Comparison of ENCODE assay signal across 17 mouse cellular contexts in genomic region chr1:39526371-39527167, GRCm38 (mm10). TPM values are rescaled to one million over a fixed set of nuclear protein-coding genes. Genes with fewer than 3 reads are reported as not detected.
DNase-seq lines count a peak whose midpoint lies in the region; ATAC-seq and TF ChIP-seq lines count a peak whose summit lies in the region.
"Had no signal": no experiment of that assay in that cellular context is flagged by ENCODE, and none has a peak within 500 bp of the region (broad histone marks: within the 10 kb centered on the region; RNA-seq: fewer than 3 reads in every experiment).

No protein-coding gene starts in this region.

- H3K9ac ChIP-seq in heart, embryonic 12.5 days = no peak overlapping the region
- H3K9ac ChIP-seq in ES-E14 (ENCODE audit: insufficient read depth, low read depth, low read length, poor library complexity, severe bottlenecking) = peak overlapping the region; percentile 21; the same call in 1 of the 2 replicates
- H3K9ac ChIP-seq in midbrain, embryonic 13.5 days (replicated peaks) = no peak overlapping the region
- H3K9ac ChIP-seq: embryonic facial prominence, embryonic 15.5 days; forebrain, embryonic 13.5 days; hindbrain, embryonic 12.5 days; intestine, embryonic 15.5 days; liver, embryonic 14.5 days; lung, embryonic 15.5 days had no signal

- H3K4me3 ChIP-seq in heart, embryonic 12.5 days = no peak overlapping the region
- no peak overlapping the region for H3K4me3 ChIP-seq in lung, adult 2 months (replicated peaks; ENCODE audit: extremely low read depth, low read depth, low read length)
- no peak overlapping the region for H3K4me3 ChIP-seq in ES-E14 (ENCODE audit: insufficient read depth in 1 of 2, low read depth in 1 of 2, low read length in 2 of 2, poor library complexity in 1 of 2, severe bottlenecking in 1 of 2)
- H3K4me3 ChIP-seq in midbrain, embryonic 13.5 days (replicated peaks) = no peak overlapping the region
- H3K4me3 ChIP-seq: embryonic facial prominence, embryonic 10.5 days; embryonic facial prominence, embryonic 15.5 days; forebrain, embryonic 13.5 days; hindbrain, embryonic 12.5 days; intestine, embryonic 15.5 days; lung, embryonic 15.5 days had no signal

- no peak overlapping the region for H3K27ac ChIP-seq in heart, embryonic 12.5 days (ENCODE audit: poor library complexity, severe bottlenecking)
- no peak overlapping the region; the same call in 1 of the 2 replicates for H3K27ac ChIP-seq in ES-E14 (ENCODE audit: insufficient read depth, low read depth, low read length, poor library complexity, severe bottlenecking)
- no peak overlapping the region for H3K27ac ChIP-seq in midbrain, embryonic 13.5 days
- H3K27ac ChIP-seq: embryonic facial prominence, embryonic 10.5 days; embryonic facial prominence, embryonic 15.5 days; forebrain, embryonic 13.5 days; hindbrain, embryonic 12.5 days; hindbrain, postnatal 0 days; intestine, embryonic 15.5 days; liver, embryonic 14.5 days; lung, embryonic 15.5 days had no signal

- intact Hi-C loops in heart, postnatal 10 days (cut with DNase I) = no loop called here

- no peak for TF ChIP-seq CTCF in lung, adult 2 months (IDR thresholded peaks at IDR 0.05; ENCODE audit: insufficient read depth, low read length)

- 76% methylated on average over 9 of the region's 9 CpGs for WGBS in heart, embryonic 12.5 days
- WGBS in lung, adult 2 months = 72% methylated on average over 9 of the region's 9 CpGs
- 80% methylated on average over 9 of the region's 9 CpGs for WGBS in midbrain, embryonic 13.5 days

- H3K36me3 ChIP-seq in heart, embryonic 12.5 days = no peaks in the 10 kb centered on the region
- H3K36me3 ChIP-seq in ES-E14 (ENCODE audit: control insufficient read depth, insufficient read depth, low read length, poor library complexity, severe bottlenecking) = no peaks in the 10 kb centered on the region
- H3K36me3 ChIP-seq in midbrain, embryonic 13.5 days = no peaks in the 10 kb centered on the region
- H3K36me3 ChIP-seq: embryonic facial prominence, embryonic 10.5 days; embryonic facial prominence, embryonic 15.5 days; hindbrain, embryonic 12.5 days; intestine, embryonic 15.5 days; lung, embryonic 15.5 days had no signal

- no peaks in the 10 kb centered on the region for H3K27me3 ChIP-seq in heart, embryonic 12.5 days (replicated peaks)
- no peaks in the 10 kb centered on the region for H3K27me3 ChIP-seq in midbrain, embryonic 13.5 days
- H3K27me3 ChIP-seq: CH12.LX; embryonic facial prominence, embryonic 15.5 days; forebrain, embryonic 13.5 days; hindbrain, embryonic 12.5 days; intestine, embryonic 15.5 days; lung, embryonic 15.5 days; Patski had no signal

- no peak for TF ChIP-seq POLR2A in lung, adult 2 months (IDR thresholded peaks at IDR 0.05; ENCODE audit: borderline replicate concordance, extremely low read depth, low read depth, low read length)

- H3K4me2 ChIP-seq in heart, embryonic 12.5 days = no peak overlapping the region
- no peak overlapping the region for H3K4me2 ChIP-seq in midbrain, embryonic 13.5 days (replicated peaks)
- H3K4me2 ChIP-seq: embryonic facial prominence, embryonic 15.5 days; forebrain, embryonic 13.5 days; hindbrain, embryonic 12.5 days; intestine, embryonic 15.5 days; lung, embryonic 15.5 days had no signal

- H3K4me1 ChIP-seq in heart, embryonic 12.5 days (replicated peaks) = no peaks in the 10 kb centered on the region
- H3K4me1 ChIP-seq in lung, adult 2 months (ENCODE audit: control insufficient read depth, insufficient read depth, low read length) = no peaks in the 10 kb centered on the region
- H3K4me1 ChIP-seq in ES-E14 (ENCODE audit: control insufficient read depth in 2 of 2, insufficient read depth in 2 of 2, low read length in 2 of 2, poor library complexity in 1 of 2) = peaks cover 8 to 14% of the 10 kb centered on the region in 2 experiments; a peak in 3 of 4 replicates
- no peaks in the 10 kb centered on the region for H3K4me1 ChIP-seq in midbrain, embryonic 13.5 days (replicated peaks)
- H3K4me1 ChIP-seq: embryonic facial prominence, embryonic 10.5 days; embryonic facial prominence, embryonic 15.5 days; forebrain, embryonic 13.5 days; hindbrain, embryonic 12.5 days; intestine, embryonic 15.5 days; lung, embryonic 15.5 days had no signal

- peak; percentile 46 to 68 for DNase-seq in heart, postnatal 10 days
- peak; percentile 37 for DNase-seq in lung, postnatal 14 days
- DNase-seq in lung, adult 2 months = no peak
- no peak for DNase-seq in ES-E14 (ENCODE audit: low read depth, low spot score)
- DNase-seq in lung, postnatal 36 days = peak; percentile 59

- ATAC-seq in heart, embryonic 12.5 days (ENCODE audit: insufficient number of reproducible peaks, low FRiP score) = no peak
- no peak for ATAC-seq in midbrain, embryonic 13.5 days
- ATAC-seq: forebrain, embryonic 13.5 days had no signal

- no peaks in the 10 kb centered on the region for H3K9me3 ChIP-seq in heart, embryonic 12.5 days (replicated peaks)
- no peaks in the 10 kb centered on the region for H3K9me3 ChIP-seq in ES-E14 (ENCODE audit: control insufficient read depth, insufficient read depth, low read depth, low read length)
- H3K9me3 ChIP-seq in midbrain, embryonic 13.5 days = no peaks in the 10 kb centered on the region
- H3K9me3 ChIP-seq: embryonic facial prominence, embryonic 10.5 days; embryonic facial prominence, embryonic 15.5 days; forebrain, embryonic 13.5 days; hindbrain, embryonic 12.5 days; intestine, embryonic 15.5 days; lung, embryonic 15.5 days had no signal

- in situ Hi-C loops in ES-E14 (cut with MboI; ENCODE audit: low sequenced_read_pairs in 2 of 2, unreplicated experiment in 2 of 2) = no loop called here

TF ChIP-seq in ES-E14, 5 proteins besides CTCF, POLR2A, EP300 and RAD21:
- no peak for TF ChIP-seq HCFC1 (IDR thresholded peaks at IDR 0.05; ENCODE audit: borderline replicate concordance, insufficient read depth, low read length)
- no peak for TF ChIP-seq CHD2 (IDR thresholded peaks at IDR 0.05; ENCODE audit: low read depth, low read length)
- no peak for TF ChIP-seq MAFK (IDR thresholded peaks at IDR 0.05; ENCODE audit: insufficient read depth, low read depth, low read length)

RNA-seq across cellular contexts. Expression of gene Cnot11, which starts 8.2 kb away (rescaled TPM):
- total RNA-seq in heart, postnatal 10 days (2021) = 10 to 100 TPM; 17.7 to 18.3 TPM
- 22.9 and 23.7 TPM in 2 replicates for polyA plus RNA-seq in heart, embryonic 12.5 days (2016; fragmentation: Nextera tagmentation; extraction: Ambion mirVana)
- polyA plus RNA-seq in lung, adult 2 months (2012; rRNA removed) = 17.8 and 20.4 TPM in 2 replicates
- 17.8 and 21.7 TPM in 2 replicates for total RNA-seq in ES-E14 (2012; rRNA removed)
- 13.4 and 16.4 TPM in 2 replicates for polyA plus RNA-seq in midbrain, embryonic 13.5 days (2015; fragmentation: Nextera tagmentation; extraction: Ambion mirVana)

RNA-seq across cellular contexts. Expression of gene Tbc1d8, which starts 48.0 kb away (rescaled TPM):
- 1 to 10 TPM; 6.6 to 7.4 TPM for total RNA-seq in heart, postnatal 10 days (2021)
- polyA plus RNA-seq in heart, embryonic 12.5 days (2016; fragmentation: Nextera tagmentation; extraction: Ambion mirVana) = 14.1 and 15.5 TPM in 2 replicates
- 27.2 and 30.9 TPM in 2 replicates for polyA plus RNA-seq in lung, adult 2 months (2012; rRNA removed)
- total RNA-seq in ES-E14 (2012; rRNA removed) = 6.1 and 12.1 TPM in 2 replicates
- 7.2 and 7.8 TPM in 2 replicates for polyA plus RNA-seq in midbrain, embryonic 13.5 days (2015; fragmentation: Nextera tagmentation; extraction: Ambion mirVana)

RNA-seq across cellular contexts. Expression of gene Rnf149, which starts 50.6 kb away (rescaled TPM):
- total RNA-seq in heart, postnatal 10 days (2021) = 10 to 100 TPM; 12.1 to 14.7 TPM
- polyA plus RNA-seq in heart, embryonic 12.5 days (2016; fragmentation: Nextera tagmentation; extraction: Ambion mirVana) = 21.0 and 22.0 TPM in 2 replicates
- 17.3 and 18.2 TPM in 2 replicates for polyA plus RNA-seq in lung, adult 2 months (2012; rRNA removed)
- total RNA-seq in ES-E14 (2012; rRNA removed) = 57.6 and 61.7 TPM in 2 replicates
- 22.8 and 23.1 TPM in 2 replicates for polyA plus RNA-seq in midbrain, embryonic 13.5 days (2015; fragmentation: Nextera tagmentation; extraction: Ambion mirVana)

Comparison
In these comparisons a context has a peak if more than half of its experiments do, and no peak if none do; other contexts are left out.
1. DNase-seq: peak in heart, postnatal 10 days (2 of 2), lung, postnatal 14 days (single experiment) and lung, postnatal 36 days (single experiment); none in lung, adult 2 months (single experiment) and ES-E14 (single experiment).